In genomic region chr6:140559411-140559810, GRCm38 (mm10) we compare ENCODE assay signal across 17 mouse cellular contexts.
DNase-seq lines count a peak whose midpoint lies in the region; ATAC-seq and TF ChIP-seq lines count a peak whose summit lies in the region.
"Had no signal": no experiment of that assay in that cellular context is flagged by ENCODE, and none has a peak within 500 bp of the region (broad histone marks: within the 10 kb centered on the region; RNA-seq: fewer than 3 reads in every experiment).

No protein-coding gene starts in this region.

- H3K27ac ChIP-seq in midbrain, embryonic 13.5 days = no peak overlapping the region
- no peak overlapping the region for H3K27ac ChIP-seq in midbrain, embryonic 15.5 days
- H3K27ac ChIP-seq: embryonic facial prominence, embryonic 10.5 days; forebrain, embryonic 13.5 days; gastrocnemius, adult 2 months; hindbrain, embryonic 10.5 days; hindbrain, embryonic 15.5 days had no signal

- no peak for TF ChIP-seq POLR2A in lung, adult 2 months (IDR thresholded peaks at IDR 0.05; ENCODE audit: borderline replicate concordance, extremely low read depth, low read depth, low read length)

- H3K4me1 ChIP-seq in midbrain, embryonic 13.5 days (replicated peaks) = peaks cover 7% of the 10 kb centered on the region; the same call in 1 of the 2 replicates
- H3K4me1 ChIP-seq in midbrain, embryonic 15.5 days = no peaks in the 10 kb centered on the region
- H3K4me1 ChIP-seq in lung, adult 2 months (ENCODE audit: control insufficient read depth, insufficient read depth, low read length) = peaks cover 3% of the 10 kb centered on the region; the same call in 1 of the 2 replicates
- H3K4me1 ChIP-seq: embryonic facial prominence, embryonic 10.5 days; forebrain, embryonic 13.5 days; hindbrain, embryonic 15.5 days had no signal

- no peak for TF ChIP-seq CTCF in lung, adult 2 months (IDR thresholded peaks at IDR 0.05; ENCODE audit: insufficient read depth, low read length)

- no peaks in the 10 kb centered on the region for H3K9me3 ChIP-seq in midbrain, embryonic 13.5 days
- no peaks in the 10 kb centered on the region for H3K9me3 ChIP-seq in midbrain, embryonic 15.5 days
- H3K9me3 ChIP-seq: embryonic facial prominence, embryonic 10.5 days; forebrain, embryonic 13.5 days; heart, embryonic 12.5 days; hindbrain, embryonic 10.5 days; hindbrain, embryonic 15.5 days had no signal

- no peak overlapping the region for H3K4me2 ChIP-seq in midbrain, embryonic 13.5 days (replicated peaks)
- no peak overlapping the region for H3K4me2 ChIP-seq in midbrain, embryonic 15.5 days
- H3K4me2 ChIP-seq: forebrain, embryonic 13.5 days; heart, embryonic 12.5 days; hindbrain, embryonic 15.5 days had no signal

- ATAC-seq in midbrain, embryonic 13.5 days = no peak
- ATAC-seq in midbrain, embryonic 15.5 days (replicated peaks) = no peak
- ATAC-seq: forebrain, embryonic 13.5 days; forebrain, postnatal 0 days had no signal

- H3K4me3 ChIP-seq in midbrain, embryonic 13.5 days (replicated peaks) = no peak overlapping the region
- no peak overlapping the region for H3K4me3 ChIP-seq in midbrain, embryonic 15.5 days
- H3K4me3 ChIP-seq in lung, adult 2 months (replicated peaks; ENCODE audit: extremely low read depth, low read depth, low read length) = no peak overlapping the region
- H3K4me3 ChIP-seq: embryonic facial prominence, embryonic 10.5 days; forebrain, embryonic 13.5 days; gastrocnemius, adult 2 months; heart, embryonic 12.5 days; hindbrain, embryonic 10.5 days; hindbrain, embryonic 15.5 days had no signal

- intact Hi-C loops in gastrocnemius, postnatal 14 days (cut with DNase I; ENCODE audit: low total_unique reads) = no loop called here

- 0 out of 2 replicates have a peak overlapping the region, but pooled peaks have one; percentile 6 for H3K9ac ChIP-seq in midbrain, embryonic 13.5 days (replicated peaks)
- H3K9ac ChIP-seq in midbrain, embryonic 15.5 days = no peak overlapping the region
- H3K9ac ChIP-seq: forebrain, embryonic 13.5 days; forebrain, postnatal 0 days; heart, embryonic 12.5 days; hindbrain, embryonic 15.5 days had no signal

- DNase-seq in lung, adult 2 months = peak; percentile 39
- peak; percentile 73 for DNase-seq in lung, postnatal 36 days
- no peak for DNase-seq in gastrocnemius, postnatal 14 days
- DNase-seq in gastrocnemius, postnatal 10 days = no peak
- DNase-seq: adrenal gland, adult 8-10 months; adrenal gland, postnatal 36 days; cerebellum, adult 2 months; cerebellum, postnatal 10 days; forebrain, postnatal 0 days; gastrocnemius, adult 2 months had no signal

- no peaks in the 10 kb centered on the region for H3K27me3 ChIP-seq in midbrain, embryonic 13.5 days
- no peaks in the 10 kb centered on the region for H3K27me3 ChIP-seq in midbrain, embryonic 15.5 days (replicated peaks)
- H3K27me3 ChIP-seq: forebrain, embryonic 13.5 days; heart, embryonic 12.5 days; hindbrain, embryonic 15.5 days had no signal

- 90% methylated on average over 6 of the region's 6 CpGs for WGBS in midbrain, embryonic 13.5 days
- 86% methylated on average over 6 of the region's 6 CpGs for WGBS in midbrain, embryonic 15.5 days
- 60% methylated on average over 6 of the region's 6 CpGs for whole genome bisulfite sequencing in lung, adult 2 months

- peaks cover 18% of the 10 kb centered on the region for H3K36me3 ChIP-seq in midbrain, embryonic 13.5 days
- no peaks in the 10 kb centered on the region for H3K36me3 ChIP-seq in midbrain, embryonic 15.5 days (replicated peaks)

Comparison
In these comparisons a context has a peak if more than half of its experiments do, and no peak if none do; other contexts are left out.
1. DNase-seq: peak in lung, adult 2 months (single experiment) and lung, postnatal 36 days (single experiment); none in gastrocnemius, postnatal 14 days (single experiment) and gastrocnemius, postnatal 10 days (single experiment).